Mouse (Mus musculus) small intestine, adult 10 weeks (tissue): ENCODE results near the gene Gm45233. TPM values are rescaled to one million over a fixed set of nuclear protein-coding genes. Genes with fewer than 3 reads are reported as not detected.

Source experiments
- polyA plus RNA-seq: library from polyadenylated mRNA; stranded (reverse); fragments of 350-450 nt; fragmentation: Illumina TruSeq; extraction: RNeasy Lipid Tissue Mini Kit (QIAGEN cat#74804); gene quantifications from one replicate; pipeline ENCODE4 v1.2.3, GENCODE M21; 2014; ENCODE audit warnings: low replicate concordance

Gm45233 gene
- polyA plus RNA-seq: not detected

DNA sequence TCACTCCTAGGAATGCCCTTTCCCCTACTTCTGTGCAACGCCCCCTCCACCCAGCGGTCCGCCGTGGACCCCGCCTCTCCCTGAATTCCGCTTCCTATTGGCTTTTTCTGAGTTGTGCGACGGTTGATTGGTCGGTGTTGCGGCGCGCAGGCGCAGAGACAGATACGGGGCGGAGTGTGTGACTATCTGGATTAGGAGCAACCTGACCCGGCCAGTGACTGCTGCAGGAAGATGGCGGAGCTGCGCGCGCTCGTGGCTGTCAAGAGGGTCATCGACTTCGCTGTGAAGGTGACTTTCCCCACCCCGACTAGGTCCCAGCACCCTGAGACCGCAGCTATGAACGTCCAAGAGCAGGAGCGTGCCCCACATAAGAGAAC, at the start of gene Gm45233, which contains the start of gene Etfb:
Gm45233 (plus strand) TSS at position 212 of the 377 bp plus-strand sequence.
Etfb (plus strand) TSS at position 167 of the 377 bp plus-strand sequence.

DNA sequence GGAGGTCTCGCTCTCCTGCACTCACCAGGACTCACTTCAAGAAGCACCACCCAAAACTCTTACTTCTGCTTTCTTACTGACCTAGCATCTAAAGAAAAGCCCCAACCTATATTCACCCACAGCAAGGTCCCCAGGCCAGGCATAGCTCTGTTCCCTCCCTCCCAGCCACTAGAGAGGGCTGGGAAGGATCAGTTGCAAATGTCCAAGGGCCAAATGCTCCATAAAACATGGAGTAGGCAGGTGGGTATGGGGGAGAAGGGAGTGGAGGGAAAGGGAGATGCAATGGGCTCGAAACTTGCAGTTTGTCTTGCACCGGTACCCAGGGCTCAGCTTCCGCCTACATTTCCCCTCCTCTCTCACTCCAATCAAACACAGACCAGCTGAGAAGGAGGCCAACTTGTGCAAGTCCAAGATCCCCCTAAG, 35.8 kb upstream of the Gm45233 start, which contains the start of gene Siglecg:
Siglecg (plus strand) TSS at position 74 of the 423 bp plus-strand sequence.

DNA sequence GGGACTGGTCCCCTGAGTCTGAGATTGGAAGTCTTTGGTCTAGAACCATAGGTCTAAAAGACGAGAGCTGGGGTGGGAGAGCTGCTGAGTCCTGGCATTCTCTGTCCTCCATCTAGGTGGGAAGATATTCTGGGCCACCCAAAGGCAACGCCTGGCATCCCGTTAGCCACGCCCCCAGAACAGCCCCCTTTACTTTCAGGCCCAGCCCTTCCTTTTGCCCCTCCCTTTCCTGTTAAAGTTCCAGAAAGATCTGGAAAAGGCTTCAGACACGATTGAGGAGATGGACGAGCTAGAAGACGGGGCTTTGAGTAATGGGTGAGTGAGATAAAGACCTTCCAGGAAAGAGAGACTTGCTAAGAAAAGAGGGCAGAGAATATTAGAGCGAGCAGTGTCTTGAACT, 16.5 kb upstream of the Gm45233 start, which contains the start of gene Lim2:
Lim2 (plus strand) TSS at position 265 of the 400 bp plus-strand sequence.

DNA sequence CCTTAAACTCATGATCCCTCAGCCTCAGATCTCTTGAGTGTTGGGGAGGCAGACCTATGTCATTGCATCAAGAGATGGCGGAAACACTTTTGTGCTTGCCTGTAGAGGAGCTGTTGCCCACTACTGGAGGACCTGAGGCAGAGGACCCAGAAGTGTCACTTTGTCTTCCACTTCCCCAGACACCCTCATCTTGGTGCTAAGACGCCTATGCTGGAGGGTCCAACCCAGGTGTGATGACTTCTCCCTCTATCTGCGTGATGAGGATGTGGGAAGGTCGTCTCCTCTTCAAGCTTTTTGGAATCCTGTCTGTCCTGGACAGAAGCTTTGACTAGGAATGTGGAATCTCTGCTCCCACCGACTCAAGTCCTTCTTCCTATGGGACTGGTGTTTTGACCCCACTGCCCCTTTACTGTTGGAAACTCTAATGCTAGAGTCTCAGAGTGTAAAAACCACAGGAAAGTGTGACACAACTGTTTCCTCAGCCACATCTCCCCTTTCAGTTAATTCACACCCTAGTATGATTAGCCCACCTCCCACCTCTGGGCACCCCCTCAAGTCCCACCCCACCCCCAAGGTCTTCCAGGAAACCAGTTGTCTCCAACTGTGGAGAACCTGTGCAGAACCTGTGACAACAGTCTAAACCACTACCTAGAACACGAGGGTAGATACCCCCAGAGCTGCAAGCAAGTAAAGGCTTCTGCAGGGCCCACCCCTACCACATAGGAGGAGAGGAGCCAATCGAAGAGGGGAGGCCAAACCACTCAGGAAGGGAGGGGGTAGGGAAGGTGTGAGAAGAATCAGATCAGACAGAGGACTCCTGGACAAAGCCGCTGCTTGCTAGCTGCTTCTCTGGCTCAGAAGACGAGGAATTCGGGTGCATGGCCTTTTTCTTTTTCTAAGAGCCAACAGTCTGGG, 7.3 kb upstream of the Gm45233 start, which contains the start of gene Nkg7:
Nkg7 (plus strand) TSS at position 733 of the 915 bp plus-strand sequence.

DNA sequence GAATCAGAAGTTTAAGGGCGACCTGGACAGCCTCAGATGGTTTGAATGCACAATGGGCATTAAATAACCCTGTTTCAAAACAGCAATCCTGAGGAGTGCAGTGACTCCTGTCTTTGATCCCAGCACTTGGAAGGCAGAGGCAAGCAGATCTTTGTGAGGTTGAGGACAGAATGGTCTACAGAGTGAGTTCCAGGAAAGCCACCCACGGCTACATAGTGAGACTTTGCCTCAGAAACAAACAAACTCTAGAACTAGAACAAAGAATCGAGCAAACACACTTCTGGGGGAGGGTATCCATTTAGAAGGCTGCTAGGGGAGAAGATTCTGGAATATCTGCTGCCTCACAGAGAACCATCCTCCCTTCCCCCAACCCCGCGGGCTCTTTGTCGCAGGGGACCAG, 3.4 kb upstream of the Gm45233 start, which contains the start of gene Cldnd2:
Cldnd2 (plus strand) TSS at position 301 of the 400 bp plus-strand sequence.

DNA sequence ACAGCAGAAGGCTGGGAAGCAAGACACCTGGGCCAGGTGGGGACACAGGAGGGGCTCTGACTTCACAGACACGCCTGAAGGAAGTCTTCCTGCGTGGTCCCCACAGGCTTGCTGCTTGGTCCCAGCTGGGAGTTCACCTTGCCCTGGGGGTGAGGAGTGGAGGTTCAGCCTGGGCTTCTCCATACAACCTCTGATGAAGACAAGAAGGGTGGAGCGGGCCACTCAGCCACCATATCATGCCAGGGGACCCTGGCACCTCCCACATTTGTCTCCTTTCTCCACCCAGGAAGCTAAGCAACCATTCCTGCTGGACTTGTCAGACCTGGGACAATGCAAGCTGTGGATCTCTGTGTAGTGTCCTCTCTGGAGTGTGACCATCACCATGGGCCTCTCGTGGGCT, 18.9 kb downstream of the Gm45233 start, which contains the start of gene Vsig10l:
Vsig10l (plus strand) TSS at position 301 of the 400 bp plus-strand sequence.

DNA sequence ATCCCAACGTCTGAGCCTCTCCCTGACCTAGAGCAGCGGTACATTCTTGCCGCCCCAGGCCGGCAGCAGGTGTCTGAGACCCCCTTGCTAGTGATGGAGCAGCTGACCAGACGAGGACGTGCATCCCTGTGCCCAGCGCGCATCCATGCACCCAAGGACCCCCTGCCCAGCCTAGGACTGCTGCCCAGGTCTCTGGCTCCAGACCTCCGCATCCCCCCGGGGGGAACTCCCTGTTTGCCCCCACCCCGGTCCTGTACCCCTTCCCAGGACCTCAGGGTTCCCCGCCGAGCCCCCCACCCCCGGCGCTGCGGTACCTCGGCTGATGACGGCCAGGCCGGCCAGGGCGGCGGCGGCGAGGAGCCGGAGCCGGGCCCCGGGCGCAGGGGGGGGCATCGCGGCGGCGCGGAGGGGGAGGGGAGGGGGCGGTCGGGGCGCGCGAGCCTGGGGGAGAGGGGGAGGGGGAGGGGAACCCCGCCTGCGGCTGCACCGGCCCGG, 45.8 kb downstream of the Gm45233 start, which contains the start of gene Iglon5:
Iglon5 (minus strand) TSS at position 445 of the 495 bp plus-strand sequence.

Other genes starting within 250 kb of the Gm45233 start
- gene Zfp715, start 130.8 kb upstream of the Gm45233 start, polyA plus RNA-seq: 35.3 TPM
- gene Siglecf, start 92.8 kb upstream of the Gm45233 start, polyA plus RNA-seq: 9.1 TPM
- 0.56 TPM for gene Siglecg, start 35.9 kb upstream of the Gm45233 start, polyA plus RNA-seq
- not detected for gene Lim2, start 16.5 kb upstream of the Gm45233 start, polyA plus RNA-seq
- gene Nkg7, start 7.1 kb upstream of the Gm45233 start, polyA plus RNA-seq: not detected
- not detected for gene Cldnd2, start 3.3 kb upstream of the Gm45233 start, polyA plus RNA-seq
- not detected for gene Etfb, start within 50 bp of the Gm45233 start, polyA plus RNA-seq
- 0.33 TPM for gene Vsig10l, start 19.0 kb downstream of the Gm45233 start, polyA plus RNA-seq
- gene Iglon5, start 45.9 kb downstream of the Gm45233 start, polyA plus RNA-seq: not detected
- gene 4931406B18Rik, start 61.8 kb downstream of the Gm45233 start, polyA plus RNA-seq: not detected
- 12.9 TPM for gene Cd33, start 100.3 kb downstream of the Gm45233 start, polyA plus RNA-seq
- gene Zfp658, start 118.1 kb downstream of the Gm45233 start, polyA plus RNA-seq: 0.82 TPM
- gene Zfp719, start 135.5 kb downstream of the Gm45233 start, polyA plus RNA-seq: 15.8 TPM
- gene Zfp819, start 163.0 kb downstream of the Gm45233 start, polyA plus RNA-seq: not detected
- gene Ceacam18, start 190.6 kb downstream of the Gm45233 start, polyA plus RNA-seq: 22.1 TPM
- gene Siglece, start 216.0 kb downstream of the Gm45233 start, polyA plus RNA-seq: 0.82 TPM
- gene Ctu1, start 227.9 kb downstream of the Gm45233 start, polyA plus RNA-seq: 0.85 TPM
- gene Klk14, start 246.3 kb downstream of the Gm45233 start, polyA plus RNA-seq: not detected